Mouse (Mus musculus) stomach, embryonic 16.5 days (tissue): ENCODE results near the gene Car4. TPM values are rescaled to one million over a fixed set of nuclear protein-coding genes. Genes with fewer than 3 reads are reported as not detected.

Experiments used
- ATAC-seq: fragments of 200-750 bp; cut with Nextera tagmentation; 2 replicates; pipeline ENCODE4 v1.8.0; 2017; ENCODE audit warnings: moderate number of reproducible peaks, moderate TSS enrichment; ENCODE audit not compliant: insufficient read depth, low FRiP score
- H3K27ac ChIP-seq: fragments of 300-500 bp; sonication (generic); 2 replicates; pipeline ENCODE4 v1.5.1; 2014; ENCODE audit warnings: low read length
- H3K27me3 ChIP-seq: fragments of 300-500 bp; sonication (generic); 2 replicates; pipeline ENCODE4 v1.6.1; 2014; ENCODE audit warnings: low read length, control low read depth, mixed read lengths; ENCODE audit not compliant: control insufficient read depth, insufficient read depth
- H3K36me3 ChIP-seq: fragments of 300-500 bp; sonication (generic); 2 replicates; pipeline ENCODE4 v1.6.1; 2014; ENCODE audit warnings: low read length; ENCODE audit not compliant: control insufficient read depth, insufficient read depth
- H3K4me1 ChIP-seq: fragments of 300-500 bp; sonication (generic); 2 replicates; pipeline ENCODE4 v1.6.1; 2014; ENCODE audit warnings: low read length, control low read depth, mixed read lengths; ENCODE audit not compliant: control insufficient read depth, insufficient read depth
- H3K4me2 ChIP-seq: fragments of 300-500 bp; sonication (generic); 2 replicates; pipeline ENCODE4 v1.6.1; 2014; ENCODE audit warnings: low read depth, low read length, mixed read lengths
- H3K4me3 ChIP-seq: fragments of 300-500 bp; sonication (generic); replicated peaks from 2 replicates; pipeline ENCODE4 v1.5.1; 2014; ENCODE audit warnings: mild to moderate bottlenecking, low read length
- H3K9ac ChIP-seq: fragments of 300-500 bp; sonication (generic); 2 replicates; pipeline ENCODE4 v1.6.1; 2014; ENCODE audit warnings: low read length
- H3K9me3 ChIP-seq: fragments of 300-500 bp; sonication (generic); replicated peaks from 2 replicates; pipeline ENCODE4 v1.6.1; 2016; ENCODE audit warnings: low read length, control low read depth; ENCODE audit not compliant: control insufficient read depth
- WGBS: fragments of 180-500 bp; shearing (Covaris S2); extraction: QIAGEN DNeasy Blood & Tissue Kit; methylation state at CpG from one replicate; pipeline ENCODE4 v1.1.7; 2014; 5-methylcytosine and 5-hydroxymethylcytosine counted together
- polyA plus RNA-seq: library from polyadenylated mRNA; unstranded; fragments of >200 nt; fragmentation: Nextera tagmentation; extraction: Ambion mirVana; gene quantifications from 2 replicates; pipeline ENCODE4 v1.2.1, GENCODE M21; 2015

Car4 gene
- polyA plus RNA-seq, 1 experiment from 2014 or later: 0.35 TPM

GRCm38 (mm10) chr11:84976706-84977105, 19.1 kb downstream of the Car4 start:
- Histone ChIP-seq H3K9me3 (no peaks in the 10 kb centered on the region), H3K4me1 (no peaks in the 10 kb centered on the region), H3K36me3 (no peaks in the 10 kb centered on the region), H3K4me3 (no peak overlapping the region), H3K27ac (no peak overlapping the region), H3K27me3 (no peaks in the 10 kb centered on the region), H3K4me2 (no peak overlapping the region), H3K9ac (no peak overlapping the region)
- 75% methylated on average over 3 of the region's 3 CpGs for WGBS
- ATAC-seq: no peak

GRCm38 (mm10) chr11:84977385-84977952, 19.9 kb downstream of the Car4 start:
- no peak overlapping the region for H3K4me2 ChIP-seq
- no peaks in the 10 kb centered on the region for H3K9me3 ChIP-seq
- no peak overlapping the region for H3K27ac ChIP-seq
- no peak overlapping the region for H3K9ac ChIP-seq
- H3K27me3 ChIP-seq: no peaks in the 10 kb centered on the region
- WGBS: 82% methylated on average over 3 of the region's 3 CpGs
- no peak for ATAC-seq
- H3K4me3 ChIP-seq: no peak overlapping the region
- no peaks in the 10 kb centered on the region for H3K36me3 ChIP-seq
- H3K4me1 ChIP-seq: no peaks in the 10 kb centered on the region

- H3K27me3 ChIP-seq: no peaks in the 10 kb centered on the region
- 45% methylated on average over 2 of the region's 2 CpGs for WGBS
- no peaks in the 10 kb centered on the region for H3K36me3 ChIP-seq
- no peak overlapping the region for H3K27ac ChIP-seq
- no peak overlapping the region for H3K4me3 ChIP-seq
- H3K4me1 ChIP-seq: no peaks in the 10 kb centered on the region
- ATAC-seq: no peak
- H3K9ac ChIP-seq: no peak overlapping the region
- H3K4me2 ChIP-seq: no peak overlapping the region
- H3K9me3 ChIP-seq: no peaks in the 10 kb centered on the region
Measured at GRCm38 (mm10) chr11:84978113-84978512, 20.5 kb downstream of the Car4 start.

GRCm38 (mm10) chr11:84979351-84979750, 21.8 kb downstream of the Car4 start:
- no peaks in the 10 kb centered on the region for H3K9me3 ChIP-seq
- H3K4me2 ChIP-seq: no peak overlapping the region
- H3K4me3 ChIP-seq: no peak overlapping the region
- no peaks in the 10 kb centered on the region for H3K4me1 ChIP-seq
- H3K27me3 ChIP-seq: no peaks in the 10 kb centered on the region
- WGBS: 41% methylated on average over 1 of the region's 1 CpGs
- no peak overlapping the region for H3K27ac ChIP-seq
- 0 out of 2 replicates have a peak, but pooled peaks cover 4% of the 10 kb centered on the region for H3K36me3 ChIP-seq
- H3K9ac ChIP-seq: no peak overlapping the region
- no peak for ATAC-seq

GRCm38 (mm10) chr11:84980697-84981096, 23.1 kb downstream of the Car4 start:
- H3K27me3 ChIP-seq: no peaks in the 10 kb centered on the region
- no peak overlapping the region for H3K9ac ChIP-seq
- 0 out of 2 replicates have a peak, but pooled peaks cover 4% of the 10 kb centered on the region for H3K36me3 ChIP-seq
- H3K9me3 ChIP-seq: no peaks in the 10 kb centered on the region
- no peaks in the 10 kb centered on the region for H3K4me1 ChIP-seq
- no peak for ATAC-seq
- H3K4me3 ChIP-seq: no peak overlapping the region
- WGBS: 58% methylated on average over 2 of the region's 2 CpGs
- no peak overlapping the region for H3K4me2 ChIP-seq
- no peak overlapping the region for H3K27ac ChIP-seq

GRCm38 (mm10) chr11:84985421-84985820, 27.8 kb downstream of the Car4 start:
- Histone ChIP-seq H3K36me3 (0 out of 2 replicates have a peak, but pooled peaks cover 6% of the 10 kb centered on the region), H3K9me3 (no peaks in the 10 kb centered on the region), H3K27me3 (no peaks in the 10 kb centered on the region), H3K4me3 (no peak overlapping the region), H3K9ac (no peak overlapping the region), H3K4me2 (no peak overlapping the region), H3K4me1 (no peaks in the 10 kb centered on the region), H3K27ac (no peak overlapping the region)
- WGBS: 90% methylated on average over 6 of the region's 6 CpGs
- no peak for ATAC-seq

- Histone ChIP-seq H3K4me2 (no peak overlapping the region), H3K27me3 (no peaks in the 10 kb centered on the region), H3K9ac (no peak overlapping the region), H3K36me3 (peaks cover 12% of the 10 kb centered on the region; the same call in 1 of the 2 replicates), H3K4me1 (no peaks in the 10 kb centered on the region), H3K27ac (no peak overlapping the region), H3K9me3 (no peaks in the 10 kb centered on the region), H3K4me3 (no peak overlapping the region)
- ATAC-seq: no peak
- 90% methylated on average over 3 of the region's 3 CpGs for WGBS
Measured at GRCm38 (mm10) chr11:84988341-84988919, 30.8 kb downstream of the Car4 start.

GRCm38 (mm10) chr11:84992996-84993395, 35.4 kb downstream of the Car4 start:
- no peak overlapping the region for H3K4me3 ChIP-seq

GRCm38 (mm10) chr11:84995241-84995640, 37.7 kb downstream of the Car4 start:
- H3K9ac ChIP-seq: no peak overlapping the region
- 93% methylated on average over 1 of the region's 1 CpGs for WGBS

More at GRCm38 (mm10) chr11:84992996-84993395, 35.4 kb downstream of the Car4 start:
- ATAC-seq: no peak
- WGBS: 89% methylated on average over 1 of the region's 1 CpGs
- Histone ChIP-seq H3K36me3 (peaks cover 7% of the 10 kb centered on the region; the same call in 1 of the 2 replicates), H3K9ac (no peak overlapping the region), H3K4me2 (no peak overlapping the region), H3K9me3 (no peaks in the 10 kb centered on the region), H3K4me1 (no peaks in the 10 kb centered on the region), H3K27me3 (no peaks in the 10 kb centered on the region), H3K27ac (no peak overlapping the region)

More at GRCm38 (mm10) chr11:84995241-84995640, 37.7 kb downstream of the Car4 start:
- H3K27me3 ChIP-seq: no peaks in the 10 kb centered on the region
- H3K4me2 ChIP-seq: no peak overlapping the region
- ATAC-seq: no peak
- H3K9me3 ChIP-seq: no peaks in the 10 kb centered on the region
- H3K4me3 ChIP-seq: no peak overlapping the region
- no peak overlapping the region for H3K27ac ChIP-seq
- H3K4me1 ChIP-seq: no peaks in the 10 kb centered on the region; the same call in 1 of the 2 replicates
- H3K36me3 ChIP-seq: peaks cover 7% of the 10 kb centered on the region; the same call in 1 of the 2 replicates
